Mouse (Mus musculus) c-Kit-negative CD71-positive TER-119-positive erythroid progenitor cells, embryonic 14.5 days (primary cell): Measurements from ENCODE around the gene Tulp2.

ENCODE experiments used
- DNase-seq: peaks from one replicate; pipeline ENCODE4 v3.0.0-alpha.2; 2013; ENCODE audit warnings: low read depth, low spot score

Gene Tulp2

GRCm38 (mm10) chr7:45553519-45553918 lies 71.8 kb downstream of the Tulp2 start:
- DNase-seq = no peak

- DNase-seq = no peak
Measured at GRCm38 (mm10) chr7:45553990-45554389, 72.3 kb downstream of the Tulp2 start.

- DNase-seq = no peak
Measured at GRCm38 (mm10) chr7:45554744-45555143, 73.1 kb downstream of the Tulp2 start, which contains the start of gene Hsd17b14. TSS of gene Hsd17b14 (plus strand) at chr7:45554893.

- DNase-seq = peak; percentile 40
Measured at GRCm38 (mm10) chr7:45555787-45556186, 74.1 kb downstream of the Tulp2 start.

GRCm38 (mm10) chr7:45558907-45559306 lies 77.2 kb downstream of the Tulp2 start:
- no peak for DNase-seq

GRCm38 (mm10) chr7:45560241-45560640 lies 78.6 kb downstream of the Tulp2 start:
- DNase-seq = no peak

- peak; percentile 66 for DNase-seq
Measured at GRCm38 (mm10) chr7:45560843-45561623, 79.4 kb downstream of the Tulp2 start.

GRCm38 (mm10) chr7:45561624-45562520 lies 80.2 kb downstream of the Tulp2 start:
- no peak for DNase-seq

- DNase-seq = no peak
Measured at GRCm38 (mm10) chr7:45564811-45565210, 83.1 kb downstream of the Tulp2 start.

- DNase-seq = no peak
Measured at GRCm38 (mm10) chr7:45565446-45565845, 83.8 kb downstream of the Tulp2 start.

- DNase-seq = no peak
Measured at GRCm38 (mm10) chr7:45567112-45567779, 85.6 kb downstream of the Tulp2 start.

GRCm38 (mm10) chr7:45567780-45568516 lies 86.3 kb downstream of the Tulp2 start:
- DNase-seq = peak; percentile 75

- no peak for DNase-seq
Measured at GRCm38 (mm10) chr7:45568601-45569473, 87.2 kb downstream of the Tulp2 start.

- peak; percentile 54 for DNase-seq
Measured at GRCm38 (mm10) chr7:45570103-45570741, 88.5 kb downstream of the Tulp2 start, which contains the start of gene Bcat2. TSS of gene Bcat2 (plus strand) at chr7:45570153.

- no peak for DNase-seq
Measured at GRCm38 (mm10) chr7:45571966-45572365, 90.3 kb downstream of the Tulp2 start.
